Mouse (Mus musculus) layer of hippocampus, adult 2 months (tissue): ENCODE measurements around the gene Tagln. TPM values are rescaled to one million over a fixed set of nuclear protein-coding genes. Genes with fewer than 3 reads are reported as not detected.

ENCODE experiments used
- DNase-seq, 2 experiments: peaks; one replicate each; pipeline ENCODE4 v3.0.0; 2022; ENCODE audit warnings: low spot score in 2 of 2
- H3K27ac ChIP-seq: fragments of 200-600 bp; 2 replicates; pipeline ENCODE4 v1.8.1; 2022
- H3K4me3 ChIP-seq: fragments of 200-600 bp; 2 replicates; pipeline ENCODE4 v1.8.1; 2022; ENCODE audit warnings: mild to moderate bottlenecking
- CTCF ChIP-seq: fragments of 200-600 bp; conservative IDR thresholded peaks from 2 replicates; pipeline ENCODE4 v1.8.1; 2022; ENCODE audit warnings: antibody characterized with exemption, mild to moderate bottlenecking, moderate library complexity
- total RNA-seq, 2 experiments: library from RNA; stranded (reverse); gene quantifications; 2 replicates each; pipeline ENCODE4 v1.2.3; 2021

The Tagln gene
- total RNA-seq, 2 experiments from 2014 or later: 7.0 to 13.2 TPM

- DNase-seq: no peak
- H3K27ac ChIP-seq: no peak overlapping the region
These were observed 8.0 kb upstream of the Tagln start for GRCm38 (mm10) chr9:45943628-45944505.

GRCm38 (mm10) chr9:45942916-45943315 is 7.1 kb upstream of the Tagln start:
- H3K4me3 ChIP-seq: no peak overlapping the region
- DNase-seq: no peak
- TF ChIP-seq CTCF: no peak
- no peak overlapping the region for H3K27ac ChIP-seq

More at GRCm38 (mm10) chr9:45943628-45944505, 8.0 kb upstream of the Tagln start:
- no peak for TF ChIP-seq CTCF
- H3K4me3 ChIP-seq: no peak overlapping the region

- H3K4me3 ChIP-seq: no peak overlapping the region
- no peak overlapping the region for H3K27ac ChIP-seq
- no peak for DNase-seq
- no peak for TF ChIP-seq CTCF
These were observed 6.6 kb upstream of the Tagln start for GRCm38 (mm10) chr9:45942464-45942863.

GRCm38 (mm10) chr9:45941329-45941888 is 5.6 kb upstream of the Tagln start:
- Histone ChIP-seq H3K27ac (no peak overlapping the region), H3K4me3 (no peak overlapping the region)
- no peak for DNase-seq
- TF ChIP-seq CTCF: peak; percentile 29; the same call in 1 of the 2 replicates

GRCm38 (mm10) chr9:45939794-45940193 is 3.9 kb upstream of the Tagln start:
- DNase-seq: no peak
- Histone ChIP-seq H3K4me3 (no peak overlapping the region), H3K27ac (no peak overlapping the region)
- no peak for TF ChIP-seq CTCF

- no peak for TF ChIP-seq CTCF
- Histone ChIP-seq H3K27ac (no peak overlapping the region), H3K4me3 (no peak overlapping the region)
- no peak for DNase-seq
These were observed 3.2 kb upstream of the Tagln start for GRCm38 (mm10) chr9:45938952-45939637.

GRCm38 (mm10) chr9:45938088-45938487 is 2.2 kb upstream of the Tagln start:
- no peak for TF ChIP-seq CTCF
- no peak for DNase-seq
- H3K4me3 ChIP-seq: no peak overlapping the region
- H3K27ac ChIP-seq: no peak overlapping the region

GRCm38 (mm10) chr9:45936883-45937282 is 1.0 kb upstream of the Tagln start:
- Histone ChIP-seq H3K27ac (no peak overlapping the region), H3K4me3 (no peak overlapping the region)
- TF ChIP-seq CTCF: peak; percentile 85
- peak in 1 of 2 experiments; percentile 47 for DNase-seq

GRCm38 (mm10) chr9:45932571-45933415 is 3.1 kb downstream of the Tagln start:
- no peak for TF ChIP-seq CTCF
- DNase-seq: peak; percentile 46 to 50
- peak overlapping the region; percentile 32; the same call in 1 of the 2 replicates for H3K27ac ChIP-seq
- no peak overlapping the region for H3K4me3 ChIP-seq

- Histone ChIP-seq H3K27ac (no peak overlapping the region), H3K4me3 (no peak overlapping the region)
- TF ChIP-seq CTCF: no peak
- no peak for DNase-seq
These were observed 3.9 kb downstream of the Tagln start for GRCm38 (mm10) chr9:45931958-45932357.

GRCm38 (mm10) chr9:45929285-45929684 is 6.6 kb downstream of the Tagln start:
- Histone ChIP-seq H3K27ac (no peak overlapping the region), H3K4me3 (no peak overlapping the region)
- DNase-seq: no peak
- TF ChIP-seq CTCF: no peak

- no peak for DNase-seq
- H3K4me3 ChIP-seq: no peak overlapping the region
- TF ChIP-seq CTCF: no peak
- H3K27ac ChIP-seq: no peak overlapping the region
These were observed 16.0 kb downstream of the Tagln start for GRCm38 (mm10) chr9:45919895-45920294.
